Mouse (Mus musculus) neutrophil, adult 83 days (primary cell): ENCODE measurements around the gene 4921517D22Rik. TPM values are rescaled to one million over a fixed set of nuclear protein-coding genes. Genes with fewer than 3 reads are reported as not detected.

Source experiments
- total RNA-seq, 2 experiments: library from RNA; stranded (reverse); gene quantifications; one replicate each; pipeline ENCODE4 v1.2.4; 2023

4921517D22Rik gene
- not detected for total RNA-seq

DNA sequence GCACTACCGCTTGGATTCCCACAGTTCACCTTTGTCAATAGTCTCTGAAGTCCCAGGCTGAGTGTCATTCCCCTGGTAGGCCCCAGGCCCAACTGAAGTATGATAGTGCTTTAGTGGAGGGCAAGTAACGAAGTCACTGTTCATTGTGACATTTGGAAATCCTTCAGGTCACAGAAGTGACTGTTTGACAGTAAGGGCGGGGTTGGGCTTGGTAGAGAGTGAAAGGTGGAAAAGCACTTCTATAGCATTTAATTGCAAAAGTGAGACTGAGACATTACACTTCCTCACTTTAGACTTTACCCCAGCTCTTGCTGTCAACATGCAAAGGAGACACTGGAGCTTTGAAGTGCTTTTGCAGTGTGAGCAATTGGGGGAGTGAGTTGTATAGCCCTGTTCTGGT is at the start of gene 4921517D22Rik:
Gene 4921517D22Rik (minus strand): TSS at position 101 of the 400 bp plus-strand sequence.

GRCm38 (mm10) chr13:59731652-59732051 is 37.7 kb upstream of the 4921517D22Rik start, which contains the start of gene Spata31d1d:
TSS of gene Spata31d1d (minus strand) at chr13:59731752.

DNA sequence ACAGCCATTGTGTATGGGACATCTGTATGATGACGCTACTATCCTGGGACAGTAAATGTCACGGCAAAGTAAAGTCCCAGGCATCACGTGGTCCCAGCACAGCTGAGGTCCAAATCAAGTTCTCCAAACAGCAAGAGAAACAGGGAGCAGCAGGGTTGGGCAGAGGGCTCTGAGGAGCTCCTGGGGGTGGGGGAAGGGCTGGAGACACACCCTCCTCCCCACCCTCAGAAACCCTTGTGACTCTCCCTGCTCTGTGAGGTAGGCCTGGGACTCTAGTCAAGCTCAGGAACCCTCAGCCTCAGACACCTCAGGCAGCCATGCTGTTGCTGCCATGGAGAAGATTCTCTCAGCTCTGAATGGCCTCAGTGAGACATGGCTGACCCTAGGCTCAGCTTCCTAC is 18.1 kb upstream of the 4921517D22Rik start, which contains the start of gene Spata31d1b:
Gene Spata31d1b (plus strand): TSS at position 301 of the 400 bp plus-strand sequence.

DNA sequence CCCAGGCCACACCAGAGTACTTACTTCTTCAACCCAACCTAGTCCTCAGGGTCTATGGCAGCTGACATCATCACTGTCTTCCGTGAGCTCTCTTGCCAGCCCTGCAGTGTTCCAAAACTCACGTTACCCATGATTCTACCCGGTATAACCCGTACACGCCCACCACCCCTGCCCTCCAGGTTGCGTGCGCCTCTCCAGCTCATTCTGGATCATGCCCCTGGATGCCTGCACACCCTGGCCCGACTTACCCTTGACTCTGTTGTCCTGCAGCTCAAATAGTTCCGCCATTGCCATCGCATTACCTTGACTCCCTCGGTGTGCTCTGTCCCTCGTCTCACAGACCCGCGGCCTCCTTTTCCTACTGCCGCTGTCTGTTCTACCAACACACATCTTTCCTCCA is 16.3 kb upstream of the 4921517D22Rik start, which contains the start of gene Spata31d1a:
Gene Spata31d1a (minus strand): TSS at position 101 of the 400 bp plus-strand sequence.

GRCm38 (mm10) chr13:59675151-59676011 is 18.5 kb downstream of the 4921517D22Rik start, which contains the start of gene Golm1:
TSS of gene Golm1 (minus strand) at chr13:59675811.

Other genes with a start within 250 kb of the 4921517D22Rik start
- gene Agtpbp1, start 108.9 kb downstream of the 4921517D22Rik start, total RNA-seq, result 10 to 100 TPM; 49.5 to 50.1 TPM
- gene Naa35, start 108.8 kb downstream of the 4921517D22Rik start, total RNA-seq, result 10 to 100 TPM; 54.1 to 72.1 TPM
- 10 to 100 TPM; 19.7 to 24.3 TPM for gene Golm1, start 18.3 kb downstream of the 4921517D22Rik start, total RNA-seq
- gene Spata31d1a, start 16.2 kb upstream of the 4921517D22Rik start, total RNA-seq, result under 1 TPM in 1 of 2 experiments, not detected in 1; 0.11 TPM
- gene Spata31d1b, start 18.2 kb upstream of the 4921517D22Rik start, total RNA-seq, result not detected
- gene Spata31d1d, start 37.6 kb upstream of the 4921517D22Rik start, total RNA-seq, result not detected
- not detected for gene 1700014D04Rik, start 52.6 kb upstream of the 4921517D22Rik start, total RNA-seq
- gene Isca1, start 75.7 kb upstream of the 4921517D22Rik start, total RNA-seq, result 10 to 100 TPM; 47.6 to 49.2 TPM
- gene Gm49354, start 88.1 kb upstream of the 4921517D22Rik start, total RNA-seq, result not detected
- 100 to 1,000 TPM; 305 to 366 TPM for gene Tut7, start 129.0 kb upstream of the 4921517D22Rik start, total RNA-seq